Mouse (Mus musculus) monocyte, adult 2 months (primary cell): ENCODE measurements around the gene Cbwd1.

Source experiments
- DNase-seq, 2 experiments: peaks; one replicate each; pipeline ENCODE4 v3.0.0; 2022; ENCODE audit warnings: low spot score in 2 of 2, low read depth in 1 of 2

Gene Cbwd1

GRCm38 (mm10) chr19:24978852-24979842 lies 17.7 kb upstream of the Cbwd1 start:
- DNase-seq, result no peak

GRCm38 (mm10) chr19:24977991-24978390 lies 16.6 kb upstream of the Cbwd1 start:
- DNase-seq, result no peak

- no peak for DNase-seq
These were observed 11.4 kb upstream of the Cbwd1 start for GRCm38 (mm10) chr19:24972701-24973390.

- peak in 1 of 2 experiments; percentile 25 for DNase-seq
These were observed 9.9 kb upstream of the Cbwd1 start for GRCm38 (mm10) chr19:24971307-24971706.

DNA sequence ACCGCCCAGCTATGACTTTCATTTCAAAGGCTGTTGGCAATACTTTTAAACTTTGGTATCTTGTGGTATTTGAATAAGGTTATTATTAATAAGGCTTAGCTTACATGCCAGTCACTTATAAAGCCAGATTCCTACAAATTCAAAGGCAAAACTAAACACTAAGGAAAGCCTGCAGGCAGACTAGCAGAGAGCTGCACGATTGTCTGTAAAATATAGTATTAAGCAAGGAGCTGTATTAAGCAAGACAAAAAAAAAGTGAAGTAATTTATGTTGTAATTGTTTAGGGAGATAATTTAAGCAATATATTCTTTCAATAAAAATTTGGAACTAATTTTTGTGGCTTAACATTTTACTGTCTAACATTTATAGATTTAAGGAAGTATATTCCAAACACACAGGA lies 5.5 kb upstream of the Cbwd1 start:
- DNase-seq, result no peak

DNA sequence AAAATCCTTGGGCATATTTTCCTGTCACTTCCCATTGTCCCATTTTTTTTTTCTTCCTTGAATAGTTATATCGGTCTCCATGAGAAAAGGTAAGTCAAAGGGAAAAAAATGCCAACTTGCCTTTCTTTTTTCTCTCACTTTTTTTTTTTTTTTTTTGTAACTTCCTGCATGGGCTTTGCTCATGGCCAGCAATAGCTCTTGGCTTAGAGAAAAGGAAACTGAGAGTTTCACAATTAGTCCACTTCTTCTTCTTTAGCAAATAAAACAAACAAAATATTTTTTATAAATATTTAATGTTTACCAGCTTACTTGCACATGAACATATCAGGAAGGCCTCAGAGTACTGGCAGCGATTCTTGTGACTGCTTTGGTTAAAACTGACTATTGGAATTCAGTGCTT lies 4.8 kb upstream of the Cbwd1 start:
- no peak for DNase-seq

- no peak for DNase-seq
These were observed 2.9 kb downstream of the Cbwd1 start for GRCm38 (mm10) chr19:24958531-24958930.

GRCm38 (mm10) chr19:24945521-24946262 lies 15.7 kb downstream of the Cbwd1 start:
- DNase-seq, result no peak

DNA sequence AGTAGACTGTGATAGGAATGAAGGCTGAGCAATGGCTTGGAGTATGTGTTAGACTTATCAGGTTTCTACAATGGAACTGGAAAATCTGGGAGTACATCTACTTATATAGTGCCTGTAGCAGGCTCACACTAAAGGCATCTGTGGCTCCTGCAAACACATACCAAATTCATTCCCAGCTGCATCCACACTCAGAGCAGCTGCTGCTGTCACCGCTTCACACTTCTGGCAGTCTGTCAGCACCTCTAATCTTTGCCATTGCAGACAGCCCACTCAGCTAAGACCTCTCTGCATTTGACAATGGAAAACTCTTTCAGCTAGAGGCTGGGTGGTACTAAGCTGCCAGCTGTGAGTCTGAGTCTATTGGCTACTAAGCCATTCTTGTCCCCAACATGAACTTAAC lies 24.3 kb downstream of the Cbwd1 start:
- DNase-seq, result no peak

DNA sequence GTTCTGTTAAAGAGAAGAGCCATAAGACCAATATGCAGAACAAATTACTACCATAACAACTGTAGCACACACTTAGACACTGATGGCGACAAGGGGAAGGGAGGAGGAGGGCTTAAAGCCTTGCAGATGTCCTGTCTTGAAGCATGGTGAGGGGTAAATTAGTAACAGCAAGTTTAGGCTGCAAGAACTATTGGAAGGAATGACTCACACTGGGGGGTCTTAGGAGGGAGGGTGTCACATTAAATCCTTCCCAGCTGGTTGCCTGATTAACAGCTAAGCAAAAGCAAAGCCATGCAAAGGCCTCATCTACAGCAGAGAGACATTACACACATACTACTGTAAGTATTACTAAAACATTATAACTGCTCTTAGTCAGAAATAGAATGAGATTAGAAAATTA lies 32.4 kb downstream of the Cbwd1 start:
- no peak for DNase-seq

DNA sequence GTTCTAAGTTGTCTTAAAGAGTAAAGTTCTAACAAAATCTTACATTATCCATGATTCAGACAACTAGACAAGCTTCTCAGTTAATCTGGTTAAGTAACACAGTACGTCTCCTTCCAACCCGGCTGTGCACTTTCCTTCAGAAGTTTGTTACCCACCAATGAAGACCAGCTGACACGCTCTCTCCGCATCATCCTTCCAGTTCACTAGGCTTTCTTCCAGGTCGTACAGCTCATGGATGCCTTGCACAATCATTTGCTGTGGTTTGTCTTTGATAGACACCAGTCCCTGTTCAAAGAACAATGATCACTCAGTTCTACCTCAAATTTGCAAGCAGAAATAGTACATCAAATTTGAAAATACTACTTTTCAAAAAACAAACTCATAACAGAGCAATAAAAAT lies 40.5 kb downstream of the Cbwd1 start:
- no peak for DNase-seq

GRCm38 (mm10) chr19:24908385-24909155 lies 52.8 kb downstream of the Cbwd1 start:
- no peak for DNase-seq

GRCm38 (mm10) chr19:24907655-24908054 lies 53.8 kb downstream of the Cbwd1 start:
- no peak for DNase-seq

DNA sequence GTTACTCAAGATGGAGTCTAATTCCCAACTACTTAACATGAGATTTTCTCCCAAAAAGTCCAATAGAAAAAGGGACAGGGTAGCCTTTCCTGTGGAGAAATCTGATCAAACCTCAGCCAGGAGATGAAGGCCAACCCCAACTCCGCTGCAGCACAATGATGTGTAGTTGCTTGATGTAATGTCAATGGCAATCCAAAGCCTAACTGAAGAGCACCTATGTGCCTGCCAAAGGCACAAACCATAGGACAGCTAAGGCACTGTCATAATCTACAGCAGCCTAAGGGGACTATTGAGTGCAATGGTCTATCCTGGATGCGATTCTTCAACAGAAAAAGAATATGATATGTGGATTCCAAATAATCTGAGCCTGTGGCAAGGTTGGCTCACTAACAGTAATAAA lies 58.6 kb downstream of the Cbwd1 start:
- DNase-seq, result no peak

GRCm38 (mm10) chr19:24902256-24902655 lies 59.2 kb downstream of the Cbwd1 start:
- no peak for DNase-seq

GRCm38 (mm10) chr19:24901666-24902065 lies 59.7 kb downstream of the Cbwd1 start:
- DNase-seq, result no peak

- DNase-seq, result no peak
These were observed 60.7 kb downstream of the Cbwd1 start, which contains the start of gene Foxd4 for GRCm38 (mm10) chr19:24900581-24901220. Gene Foxd4 (minus strand): TSS chr19:24901197.

DNA sequence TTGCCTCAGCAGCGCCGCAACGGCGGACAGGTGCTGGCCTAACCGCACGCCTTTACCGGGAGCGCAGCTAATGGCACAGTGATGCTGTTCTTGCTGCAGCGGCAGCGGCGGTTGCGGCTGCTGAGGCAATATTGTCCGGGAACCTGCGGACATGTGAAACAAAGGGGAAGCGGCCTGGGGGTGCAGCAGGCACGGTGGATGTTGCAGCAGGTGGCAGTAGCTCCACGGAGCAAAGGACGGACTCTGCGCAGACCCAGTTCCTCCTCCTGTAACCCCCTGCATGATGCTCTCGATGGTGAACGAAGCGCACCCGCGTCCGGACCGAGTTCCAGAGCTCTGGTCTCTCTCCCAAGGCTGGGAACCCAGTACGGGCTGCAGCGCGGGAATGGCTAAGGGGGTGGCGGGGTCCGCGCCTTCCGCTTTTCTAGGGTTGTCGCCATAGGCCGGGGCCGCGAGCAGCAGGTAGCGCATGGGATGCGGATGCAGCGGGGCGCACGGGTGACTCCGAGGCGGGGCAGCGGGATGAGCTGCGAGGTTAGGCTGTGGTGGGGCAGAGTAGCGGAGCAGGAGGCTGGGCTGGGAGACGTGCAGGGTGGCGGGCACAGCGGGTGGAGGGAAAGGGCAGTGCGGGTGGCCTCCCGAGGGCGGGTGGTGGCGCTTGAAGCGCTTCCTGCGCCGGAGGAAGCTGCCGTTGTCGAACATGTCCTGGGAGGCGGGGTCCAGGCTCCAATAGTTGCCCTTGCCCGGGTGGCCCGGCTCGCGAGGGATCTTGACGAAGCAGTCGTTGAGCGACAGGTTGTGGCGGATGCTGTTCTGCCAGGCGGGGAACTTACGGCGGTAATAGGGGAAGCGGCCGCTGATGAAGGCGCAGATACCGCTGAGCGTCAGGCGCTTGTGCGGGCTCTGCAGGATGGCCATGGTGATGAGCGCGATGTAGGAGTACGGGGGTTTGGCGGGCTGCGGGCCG lies 61.5 kb downstream of the Cbwd1 start:
- DNase-seq, result no peak
